Mouse (Mus musculus) limb, embryonic 15.5 days (tissue): Measurements from ENCODE around the gene Psmd9. TPM values are rescaled to one million over a fixed set of nuclear protein-coding genes. Genes with fewer than 3 reads are reported as not detected.

Source experiments
- ATAC-seq: fragments of 200-750 bp; cut with Nextera tagmentation; 2 replicates; pipeline ENCODE4 v1.8.0; 2017; ENCODE audit warnings: low read depth, moderate TSS enrichment; ENCODE audit not compliant: insufficient number of reproducible peaks, low FRiP score, low TSS enrichment
- H3K27ac ChIP-seq: fragments of 300-500 bp; sonication (generic); 2 replicates; pipeline ENCODE4 v1.5.1; 2015; ENCODE audit warnings: moderate library complexity, mild to moderate bottlenecking, inconsistent platforms
- H3K27me3 ChIP-seq: fragments of 300-500 bp; sonication (generic); 2 replicates; pipeline ENCODE4 v1.6.1; 2015; ENCODE audit warnings: inconsistent platforms
- H3K36me3 ChIP-seq: fragments of 300-500 bp; sonication (generic); 2 replicates; pipeline ENCODE4 v1.6.1; 2015; ENCODE audit warnings: inconsistent platforms
- H3K4me1 ChIP-seq: fragments of 300-500 bp; sonication (generic); 2 replicates; pipeline ENCODE4 v1.6.1; 2015; ENCODE audit warnings: inconsistent platforms
- H3K4me2 ChIP-seq: fragments of 300-500 bp; sonication (generic); 2 replicates; pipeline ENCODE4 v1.6.1; 2015; ENCODE audit warnings: mild to moderate bottlenecking, inconsistent platforms
- H3K4me3 ChIP-seq: fragments of 300-500 bp; sonication (generic); 2 replicates; pipeline ENCODE4 v1.5.1; 2015; ENCODE audit warnings: mild to moderate bottlenecking, inconsistent platforms
- H3K9ac ChIP-seq: fragments of 300-500 bp; sonication (generic); 2 replicates; pipeline ENCODE4 v1.6.1; 2015; ENCODE audit warnings: inconsistent platforms
- H3K9me3 ChIP-seq: fragments of 300-500 bp; sonication (generic); 2 replicates; pipeline ENCODE4 v1.6.1; 2016; ENCODE audit warnings: inconsistent platforms
- WGBS: fragments of 180-500 bp; shearing (Covaris S2); methylation state at CpG from one replicate; pipeline ENCODE4 v1.1.7; 2015; 5-methylcytosine and 5-hydroxymethylcytosine counted together
- polyA plus RNA-seq: library from polyadenylated mRNA; unstranded; fragments of >200 nt; fragmentation: Nextera tagmentation; extraction: Ambion mirVana; gene quantifications from 2 replicates; pipeline ENCODE4 v1.2.1, GENCODE M21; 2015

Psmd9 gene
- 88.2 and 93.3 TPM in 2 replicates for polyA plus RNA-seq

- Histone ChIP-seq H3K9ac (no peak within 1 kb of the TSS), H3K4me2 (no peak within 1 kb of the TSS), H3K27ac (0 out of 2 replicates have a peak within 1 kb of the TSS, but pooled peaks have one; percentile 28), H3K4me1 (peaks cover 13% of the 10 kb centered on the region), H3K9me3 (no peaks in the 10 kb centered on the region), H3K36me3 (peaks cover 27% of the 10 kb centered on the region), H3K27me3 (no peaks in the 10 kb centered on the region), H3K4me3 (no peak within 1 kb of the TSS)
- no peak for ATAC-seq
- 77% methylated on average over 5 of the region's 5 CpGs for WGBS
Observed at GRCm38 (mm10) chr5:123169284-123169683, at the start of gene Psmd9. Gene Psmd9 (plus strand): TSS chr5:123169413.

GRCm38 (mm10) chr5:123120624-123121215 lies 48.5 kb upstream of the Psmd9 start:
- 61% methylated on average over 7 of the region's 7 CpGs for WGBS
- ATAC-seq = no peak
- H3K27me3 ChIP-seq = no peaks in the 10 kb centered on the region
- no peaks in the 10 kb centered on the region for H3K4me1 ChIP-seq
- H3K9ac ChIP-seq = no peak overlapping the region
- peaks cover 18% of the 10 kb centered on the region; the same call in 1 of the 2 replicates for H3K36me3 ChIP-seq
- no peaks in the 10 kb centered on the region for H3K9me3 ChIP-seq
- H3K4me3 ChIP-seq = no peak overlapping the region
- H3K27ac ChIP-seq = no peak overlapping the region
- no peak overlapping the region for H3K4me2 ChIP-seq

GRCm38 (mm10) chr5:123122181-123122580 lies 47.0 kb upstream of the Psmd9 start:
- H3K4me3 ChIP-seq = no peak overlapping the region
- H3K27ac ChIP-seq = no peak overlapping the region
- no peak overlapping the region for H3K9ac ChIP-seq
- no peak for ATAC-seq
- no peaks in the 10 kb centered on the region for H3K27me3 ChIP-seq
- H3K9me3 ChIP-seq = no peaks in the 10 kb centered on the region
- no peak overlapping the region for H3K4me2 ChIP-seq
- H3K36me3 ChIP-seq = peaks cover 20% of the 10 kb centered on the region; the same call in 1 of the 2 replicates
- H3K4me1 ChIP-seq = no peaks in the 10 kb centered on the region
- WGBS = 86% methylated on average over 4 of the region's 4 CpGs

GRCm38 (mm10) chr5:123125105-123125504 lies 44.1 kb upstream of the Psmd9 start:
- H3K9me3 ChIP-seq = no peaks in the 10 kb centered on the region
- H3K9ac ChIP-seq = no peak overlapping the region
- no peak overlapping the region for H3K4me2 ChIP-seq
- no peak for ATAC-seq
- H3K4me1 ChIP-seq = 0 out of 2 replicates have a peak, but pooled peaks cover 6% of the 10 kb centered on the region
- H3K27me3 ChIP-seq = no peaks in the 10 kb centered on the region
- H3K4me3 ChIP-seq = no peak overlapping the region
- H3K27ac ChIP-seq = no peak overlapping the region
- peaks cover 18% of the 10 kb centered on the region; the same call in 1 of the 2 replicates for H3K36me3 ChIP-seq
- 78% methylated on average over 6 of the region's 6 CpGs for WGBS

- 79% methylated on average over 18 of the region's 18 CpGs for WGBS
- no peak overlapping the region for H3K9ac ChIP-seq
- no peaks in the 10 kb centered on the region for H3K27me3 ChIP-seq
- 0 out of 2 replicates have a peak, but pooled peaks cover 6% of the 10 kb centered on the region for H3K4me1 ChIP-seq
- H3K27ac ChIP-seq = no peak overlapping the region
- no peaks in the 10 kb centered on the region for H3K9me3 ChIP-seq
- H3K4me2 ChIP-seq = no peak overlapping the region
- no peak overlapping the region for H3K4me3 ChIP-seq
- ATAC-seq = no peak
- H3K36me3 ChIP-seq = peaks cover 18% of the 10 kb centered on the region; the same call in 1 of the 2 replicates
Observed at GRCm38 (mm10) chr5:123125638-123126406, 43.4 kb upstream of the Psmd9 start.

- Histone ChIP-seq H3K4me2 (no peak overlapping the region), H3K4me3 (no peak overlapping the region), H3K9ac (no peak overlapping the region), H3K27me3 (no peaks in the 10 kb centered on the region), H3K36me3 (peaks cover 18% of the 10 kb centered on the region; the same call in 1 of the 2 replicates), H3K27ac (no peak overlapping the region), H3K4me1 (peaks cover 15% of the 10 kb centered on the region), H3K9me3 (no peaks in the 10 kb centered on the region)
- no peak for ATAC-seq
- WGBS = 70% methylated on average over 6 of the region's 6 CpGs
Observed at GRCm38 (mm10) chr5:123127031-123127430, 42.2 kb upstream of the Psmd9 start.

- H3K4me1 ChIP-seq = peaks cover 30% of the 10 kb centered on the region
Observed at GRCm38 (mm10) chr5:123128426-123129169, 40.6 kb upstream of the Psmd9 start.

GRCm38 (mm10) chr5:123129170-123129757 lies 39.9 kb upstream of the Psmd9 start:
- ATAC-seq = no peak
- H3K9me3 ChIP-seq = no peaks in the 10 kb centered on the region
- H3K4me2 ChIP-seq = no peak overlapping the region
- no peaks in the 10 kb centered on the region for H3K27me3 ChIP-seq
- H3K4me1 ChIP-seq = peaks cover 37% of the 10 kb centered on the region
- no peak overlapping the region for H3K9ac ChIP-seq
- H3K4me3 ChIP-seq = no peak overlapping the region
- peaks cover 15% of the 10 kb centered on the region; the same call in 1 of the 2 replicates for H3K36me3 ChIP-seq
- no peak overlapping the region; the same call in 1 of the 2 replicates for H3K27ac ChIP-seq
- WGBS = 79% methylated on average over 10 of the region's 10 CpGs

More at GRCm38 (mm10) chr5:123128426-123129169, 40.6 kb upstream of the Psmd9 start:
- no peak for ATAC-seq
- 60% methylated on average over 10 of the region's 10 CpGs for WGBS
- no peaks in the 10 kb centered on the region for H3K27me3 ChIP-seq
- H3K27ac ChIP-seq = no peak overlapping the region; the same call in 1 of the 2 replicates
- H3K9ac ChIP-seq = no peak overlapping the region
- peaks cover 15% of the 10 kb centered on the region; the same call in 1 of the 2 replicates for H3K36me3 ChIP-seq
- no peak overlapping the region for H3K4me3 ChIP-seq
- H3K4me2 ChIP-seq = no peak overlapping the region
- H3K9me3 ChIP-seq = no peaks in the 10 kb centered on the region

- H3K9ac ChIP-seq = no peak overlapping the region
- no peak overlapping the region for H3K4me3 ChIP-seq
- H3K27me3 ChIP-seq = no peaks in the 10 kb centered on the region
- H3K9me3 ChIP-seq = no peaks in the 10 kb centered on the region
- H3K36me3 ChIP-seq = peaks cover 18% of the 10 kb centered on the region; the same call in 1 of the 2 replicates
- peaks cover 47% of the 10 kb centered on the region for H3K4me1 ChIP-seq
- 86% methylated on average over 9 of the region's 9 CpGs for WGBS
- H3K4me2 ChIP-seq = no peak overlapping the region
- no peak for ATAC-seq
- no peak overlapping the region for H3K27ac ChIP-seq
Observed at GRCm38 (mm10) chr5:123130030-123130813, 39.0 kb upstream of the Psmd9 start.

GRCm38 (mm10) chr5:123130814-123131148 lies 38.4 kb upstream of the Psmd9 start:
- ATAC-seq = no peak
- H3K9me3 ChIP-seq = no peaks in the 10 kb centered on the region
- H3K4me1 ChIP-seq = peaks cover 52% of the 10 kb centered on the region

More at GRCm38 (mm10) chr5:123130814-123131148, 38.4 kb upstream of the Psmd9 start:
- no peak overlapping the region for H3K9ac ChIP-seq
- no peak overlapping the region for H3K4me2 ChIP-seq
- no peaks in the 10 kb centered on the region for H3K27me3 ChIP-seq
- H3K27ac ChIP-seq = no peak overlapping the region
- no peak overlapping the region for H3K4me3 ChIP-seq
- peaks cover 16% of the 10 kb centered on the region; the same call in 1 of the 2 replicates for H3K36me3 ChIP-seq
- 80% methylated on average over 5 of the region's 5 CpGs for WGBS
